Mouse (Mus musculus) C2C12 (cell line): ENCODE measurements at regions not wholly inside any gene's neighbourhood (a gene's known extent, or its start where the extent isn't known, plus 50 kb on each side); places are given as distances from the start of the nearest gene placed in this dataset.

Source experiments
- H3K27me3 ChIP-seq: one replicate; pipeline ENCODE4 v1.6.1; 2011; ENCODE audit not compliant: control insufficient read depth, insufficient read depth, insufficient read length
- H3K36me3 ChIP-seq: one replicate; pipeline ENCODE4 v1.6.1; 2011; ENCODE audit not compliant: control insufficient read depth, insufficient read depth
- H3K4me3 ChIP-seq: one replicate; pipeline ENCODE4 v1.5.1; 2011; ENCODE audit warnings: mild to moderate bottlenecking, control low read depth; ENCODE audit not compliant: poor library complexity, insufficient read depth, severe bottlenecking
- H3K79me2 ChIP-seq: one replicate; pipeline ENCODE4 v1.6.1; 2011; ENCODE audit not compliant: control insufficient read depth, insufficient read depth
- H3K79me3 ChIP-seq: one replicate; pipeline ENCODE4 v1.6.1; 2011; ENCODE audit warnings: low read depth, control low read depth
- H3ac ChIP-seq: one replicate; pipeline ENCODE3; 2011; ENCODE audit warnings: low read depth; ENCODE audit not compliant: control insufficient read depth, insufficient read length
- CEBPB ChIP-seq: IDR thresholded peaks from one replicate; pipeline ENCODE4 v1.6.1; 2011; ENCODE audit warnings: low read depth, mild to moderate bottlenecking, control low read depth, moderate library complexity
- CTCF ChIP-seq: IDR thresholded peaks from one replicate; pipeline ENCODE4 v1.5.1; 2011; ENCODE audit not compliant: control insufficient read depth, insufficient read depth, insufficient read length
- FOSL1 ChIP-seq: IDR thresholded peaks from one replicate; pipeline ENCODE4 v1.8.0; 2011; ENCODE audit warnings: mild to moderate bottlenecking, low read length; ENCODE audit not compliant: poor library complexity, insufficient read depth, severe bottlenecking
- MAX ChIP-seq: IDR thresholded peaks from one replicate; pipeline ENCODE4 v1.6.1; 2011; ENCODE audit warnings: mild to moderate bottlenecking, control low read depth
- MYOD1 ChIP-seq: IDR thresholded peaks from one replicate; pipeline ENCODE4 v1.6.1; 2011; ENCODE audit warnings: low read depth; ENCODE audit not compliant: control insufficient read depth, insufficient read length
- MYOG ChIP-seq: IDR thresholded peaks from one replicate; pipeline ENCODE4 v1.6.1; 2011; ENCODE audit not compliant: control insufficient read depth, insufficient read length; ENCODE audit errors: extremely low read depth
- USF1 ChIP-seq: IDR thresholded peaks from one replicate; pipeline ENCODE4 v1.6.1; 2011; ENCODE audit warnings: low read depth, mild to moderate bottlenecking, control low read depth, moderate library complexity

DNA sequence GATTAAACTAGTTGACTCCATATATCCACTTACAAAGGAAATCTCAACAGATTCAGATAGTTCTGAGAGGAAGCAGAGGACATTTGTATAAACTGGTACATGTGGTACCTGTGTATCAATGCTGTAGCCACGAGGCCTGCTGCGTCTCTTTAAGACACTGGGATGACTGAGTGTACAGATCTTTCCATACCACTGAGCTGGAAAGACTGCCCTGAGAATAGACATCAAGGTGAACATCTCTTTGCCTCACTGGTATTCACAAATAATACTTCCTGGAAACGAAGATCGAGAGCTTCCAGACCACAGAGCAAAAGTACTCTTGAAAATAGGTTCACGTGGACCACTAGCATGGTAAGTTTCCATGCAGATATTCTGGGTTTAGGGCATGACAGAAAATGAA is 183.6 kb upstream of the Marcks start:
- H3K4me3 ChIP-seq, result no peak overlapping the region
- H3K36me3 ChIP-seq, result no peaks in the 10 kb centered on the region
- H3K27me3 ChIP-seq, result no peaks in the 10 kb centered on the region
- TF ChIP-seq FOSL1 (no peak), MAX (no peak), USF1 (no peak), CEBPB (no peak), MYOG (no peak), CTCF (no peak)
- no peaks in the 10 kb centered on the region for H3K79me2 ChIP-seq
- no peaks in the 10 kb centered on the region for H3K79me3 ChIP-seq
- H3ac ChIP-seq, result no peak overlapping the region

DNA sequence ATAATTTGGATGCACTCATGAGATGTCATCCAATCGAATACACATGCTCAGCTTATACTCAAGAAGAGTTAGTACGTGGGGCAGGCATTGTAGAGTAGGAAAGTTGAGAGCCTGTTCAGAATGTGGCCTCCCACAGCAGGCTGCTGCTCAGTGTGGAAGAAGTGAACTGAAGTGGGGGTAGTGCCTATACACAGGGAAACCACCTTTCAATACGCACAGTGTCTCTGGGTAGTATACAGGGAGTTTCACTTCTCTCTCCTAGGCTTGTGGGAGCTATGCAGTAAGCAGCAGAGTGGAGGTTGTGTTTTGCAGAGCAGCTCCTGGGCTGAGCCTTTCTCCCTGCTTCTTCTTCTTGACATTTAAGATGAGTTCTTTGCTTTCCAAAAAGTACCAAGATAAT is 182.5 kb upstream of the Marcks start:
- Histone ChIP-seq H3K36me3 (no peaks in the 10 kb centered on the region), H3K79me3 (no peaks in the 10 kb centered on the region), H3K27me3 (no peaks in the 10 kb centered on the region), H3K4me3 (no peak overlapping the region), H3K79me2 (no peaks in the 10 kb centered on the region), H3ac (no peak overlapping the region)
- TF ChIP-seq CTCF, result no peak
- TF ChIP-seq CEBPB, result no peak
- no peak for TF ChIP-seq MYOG
- no peak for TF ChIP-seq MAX
- no peak for TF ChIP-seq USF1
- TF ChIP-seq MYOD1, result no peak
- no peak for TF ChIP-seq FOSL1

DNA sequence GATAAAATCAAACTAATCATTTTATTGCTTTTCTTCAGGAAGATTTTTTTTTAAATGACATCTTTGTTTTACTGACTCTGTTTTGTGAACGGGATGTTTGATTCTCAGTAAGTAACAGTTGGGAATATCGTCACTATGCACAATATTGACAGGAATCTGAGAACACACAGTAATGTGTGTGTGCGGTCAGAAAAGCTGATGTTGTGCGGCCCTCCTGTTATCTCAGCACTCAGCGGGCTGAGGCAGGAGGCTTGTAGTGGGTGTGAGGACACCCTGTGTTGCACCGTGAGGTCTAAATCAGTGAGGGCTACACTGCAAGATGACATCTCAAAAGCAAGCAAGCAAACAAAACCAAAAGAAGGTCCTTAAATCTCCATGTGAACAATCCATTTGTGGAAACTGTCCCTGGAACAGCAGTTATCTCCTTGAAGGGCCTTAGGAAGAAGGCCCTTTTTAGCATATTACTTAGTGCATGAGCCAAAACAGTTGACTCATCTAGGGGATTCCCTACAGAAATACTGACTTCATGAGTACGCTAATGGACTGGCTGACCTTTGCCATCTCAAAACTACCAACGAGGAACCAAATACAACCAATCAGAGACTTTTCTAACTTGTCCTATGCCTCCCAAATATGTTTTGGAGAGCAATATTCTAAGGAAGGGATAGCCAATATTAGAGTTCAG is 181.2 kb upstream of the Marcks start:
- no peaks in the 10 kb centered on the region for H3K27me3 ChIP-seq
- no peak overlapping the region for H3ac ChIP-seq
- H3K36me3 ChIP-seq, result no peaks in the 10 kb centered on the region
- H3K79me2 ChIP-seq, result no peaks in the 10 kb centered on the region
- H3K79me3 ChIP-seq, result no peaks in the 10 kb centered on the region
- TF ChIP-seq FOSL1, result no peak
- no peak for TF ChIP-seq MYOG
- TF ChIP-seq CEBPB, result no peak
- no peak for TF ChIP-seq CTCF
- no peak for TF ChIP-seq MYOD1
- no peak for TF ChIP-seq USF1
- TF ChIP-seq MAX, result no peak
- H3K4me3 ChIP-seq, result no peak overlapping the region

DNA sequence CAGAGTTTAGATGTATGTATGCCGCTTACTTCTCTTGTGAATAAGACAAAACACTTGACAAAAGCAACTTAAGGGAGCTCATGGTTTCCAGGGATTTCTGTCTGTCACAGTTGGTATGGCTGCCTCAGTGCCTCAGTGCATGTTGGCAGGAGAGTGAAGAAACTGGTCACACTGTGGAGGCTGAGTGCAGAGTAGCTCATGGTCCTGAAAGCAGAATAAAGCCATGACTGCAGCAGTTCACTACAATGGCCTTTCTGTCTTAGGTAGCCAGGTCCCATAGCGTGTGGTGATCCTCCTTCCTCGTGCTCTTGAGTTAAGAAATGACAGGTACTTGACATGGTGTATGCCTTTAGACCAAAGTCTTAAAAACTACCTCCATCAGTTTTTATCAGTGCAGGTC is 178.0 kb upstream of the Marcks start:
- H3K79me2 ChIP-seq, result no peaks in the 10 kb centered on the region
- H3K4me3 ChIP-seq, result no peak overlapping the region
- H3ac ChIP-seq, result no peak overlapping the region
- no peaks in the 10 kb centered on the region for H3K79me3 ChIP-seq
- no peaks in the 10 kb centered on the region for H3K27me3 ChIP-seq
- no peaks in the 10 kb centered on the region for H3K36me3 ChIP-seq
- TF ChIP-seq MYOG (no peak), USF1 (no peak), CEBPB (no peak), FOSL1 (no peak), CTCF (no peak), MYOD1 (no peak), MAX (no peak)

DNA sequence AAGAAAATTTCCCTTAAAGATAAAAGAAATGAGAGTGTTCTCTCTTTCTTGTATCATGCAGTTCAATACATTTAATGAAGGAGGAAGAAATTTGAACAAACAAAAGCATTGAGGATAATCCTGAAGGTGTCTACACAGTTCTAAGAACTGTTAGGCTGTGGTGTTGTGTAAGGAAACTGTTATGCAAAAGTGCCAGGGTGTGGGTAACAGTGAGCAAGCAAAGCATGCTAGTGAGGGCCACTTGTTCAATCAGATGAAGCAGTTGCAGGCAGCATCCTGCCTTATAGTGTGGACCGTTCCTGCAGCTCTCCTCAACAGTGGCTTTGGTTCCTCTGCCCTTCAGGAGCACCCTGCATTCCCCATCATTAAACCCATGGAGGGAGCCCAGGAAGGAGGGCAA is 177.1 kb upstream of the Marcks start:
- H3K4me3 ChIP-seq, result no peak overlapping the region
- H3K79me2 ChIP-seq, result no peaks in the 10 kb centered on the region
- H3K36me3 ChIP-seq, result no peaks in the 10 kb centered on the region
- no peaks in the 10 kb centered on the region for H3K79me3 ChIP-seq
- no peak overlapping the region for H3ac ChIP-seq
- TF ChIP-seq CTCF (no peak), CEBPB (no peak), MYOG (no peak), FOSL1 (no peak), MYOD1 (no peak), USF1 (no peak), MAX (no peak)
- no peaks in the 10 kb centered on the region for H3K27me3 ChIP-seq

DNA sequence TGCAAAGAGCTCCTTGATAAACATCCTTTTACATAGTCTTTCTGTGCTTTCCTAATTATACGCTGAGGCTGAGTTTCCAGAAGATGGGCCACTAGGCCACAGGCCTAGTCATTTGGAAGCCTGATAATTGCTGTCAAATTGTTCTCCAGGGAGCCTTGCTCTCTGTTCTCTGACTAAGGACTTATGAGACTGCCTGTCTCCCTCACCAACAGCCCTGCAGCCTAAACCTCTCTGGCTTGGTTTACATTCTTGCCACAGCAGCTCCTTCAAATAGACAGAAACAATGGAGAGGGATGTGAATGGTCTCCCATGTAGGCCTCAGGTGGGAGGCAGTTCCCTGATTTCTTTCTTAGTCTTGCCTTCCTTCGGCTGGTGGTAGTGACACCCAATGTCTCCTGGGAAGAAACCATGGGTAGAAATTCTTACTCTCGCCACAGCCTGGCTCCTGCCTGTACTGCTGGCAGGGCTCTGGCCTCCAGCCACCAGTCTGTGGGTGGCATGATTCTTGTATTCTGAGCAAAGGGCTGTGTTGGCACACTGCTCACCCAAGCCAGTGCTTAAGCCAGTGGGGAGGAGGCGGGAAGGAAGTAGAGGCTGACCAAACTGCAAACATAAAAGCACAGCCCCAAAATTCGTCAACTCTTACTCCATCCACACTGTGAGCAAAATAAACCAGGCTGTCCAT is 176.2 kb upstream of the Marcks start:
- Histone ChIP-seq H3K79me2 (no peaks in the 10 kb centered on the region), H3K4me3 (no peak overlapping the region), H3ac (no peak overlapping the region), H3K79me3 (no peaks in the 10 kb centered on the region), H3K27me3 (no peaks in the 10 kb centered on the region), H3K36me3 (no peaks in the 10 kb centered on the region)
- TF ChIP-seq USF1, result no peak
- no peak for TF ChIP-seq MYOG
- TF ChIP-seq MAX, result no peak
- no peak for TF ChIP-seq FOSL1
- TF ChIP-seq MYOD1, result no peak
- no peak for TF ChIP-seq CEBPB
- no peak for TF ChIP-seq CTCF
